Mouse (Mus musculus): ENCODE measurements at regions not wholly inside any gene's neighbourhood (a gene's known extent, or its start where the extent isn't known, plus 50 kb on each side); places are given as distances from the start of the nearest gene placed in this dataset.

GRCm38 (mm10) chr15:63218393-63219060 lies 626.5 kb downstream of the Gsdmc2 start:
- no peak for ATAC-seq (replicated peaks; ENCODE audit: low read depth, poor library complexity, severe bottlenecking)

DNA sequence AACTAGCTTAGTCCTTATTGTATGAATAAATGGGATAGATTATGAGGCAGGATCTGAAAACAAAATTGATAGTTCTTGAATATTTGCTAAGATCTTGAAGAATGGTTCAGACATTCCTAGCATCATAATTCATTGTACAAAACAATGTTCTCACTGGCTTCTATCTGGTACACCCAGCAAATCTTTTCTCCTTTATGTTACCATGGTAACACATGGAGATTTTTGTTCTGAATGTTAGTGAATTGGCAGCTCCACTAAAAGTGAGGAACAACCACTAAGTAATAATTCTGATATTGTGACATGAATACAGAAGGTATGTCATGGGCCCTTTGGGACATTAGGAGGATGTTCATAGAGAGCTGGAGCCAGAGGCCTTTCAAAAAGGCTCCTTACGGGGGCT lies 639.8 kb downstream of the Gsdmc2 start:
- ATAC-seq (replicated peaks; ENCODE audit: low read depth, poor library complexity, severe bottlenecking), result no peak

DNA sequence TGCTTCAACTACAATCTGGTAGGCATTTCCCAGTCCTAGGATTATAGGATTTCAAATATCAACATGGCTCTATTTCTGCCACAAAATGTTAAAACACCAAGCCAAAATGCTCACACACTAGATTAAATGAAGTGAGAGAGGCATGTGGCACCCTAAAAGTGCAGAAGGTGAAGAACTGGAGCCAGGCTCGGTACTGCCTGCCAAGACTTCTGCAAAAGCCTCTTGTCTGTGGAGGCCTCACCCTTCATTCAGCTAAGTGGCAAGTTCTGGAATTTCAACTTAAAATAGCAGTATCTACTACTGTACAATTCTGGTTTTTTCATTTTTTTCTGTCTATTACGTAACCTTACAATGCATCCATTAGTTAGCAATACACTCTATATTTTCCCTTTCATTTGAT lies 649.9 kb downstream of the Gsdmc2 start:
- ATAC-seq (replicated peaks; ENCODE audit: low read depth, poor library complexity, severe bottlenecking), result no peak

DNA sequence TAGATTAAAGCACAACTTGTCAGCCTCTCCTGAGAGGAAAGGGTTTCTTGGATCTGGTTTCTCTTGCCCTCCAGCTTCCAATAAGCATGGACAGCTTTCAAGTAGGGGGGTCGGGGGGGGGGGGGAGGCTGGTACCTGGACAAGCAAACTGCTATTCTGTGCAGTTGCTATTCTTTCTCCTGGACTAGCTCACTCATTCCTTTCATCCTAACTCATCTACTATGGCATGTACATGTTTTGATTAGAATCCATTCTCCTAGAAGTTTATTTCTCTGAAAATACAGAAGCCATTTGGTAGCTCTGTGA lies 650.5 kb downstream of the Gsdmc2 start:
- ATAC-seq (replicated peaks; ENCODE audit: low read depth, poor library complexity, severe bottlenecking), result no peak

DNA sequence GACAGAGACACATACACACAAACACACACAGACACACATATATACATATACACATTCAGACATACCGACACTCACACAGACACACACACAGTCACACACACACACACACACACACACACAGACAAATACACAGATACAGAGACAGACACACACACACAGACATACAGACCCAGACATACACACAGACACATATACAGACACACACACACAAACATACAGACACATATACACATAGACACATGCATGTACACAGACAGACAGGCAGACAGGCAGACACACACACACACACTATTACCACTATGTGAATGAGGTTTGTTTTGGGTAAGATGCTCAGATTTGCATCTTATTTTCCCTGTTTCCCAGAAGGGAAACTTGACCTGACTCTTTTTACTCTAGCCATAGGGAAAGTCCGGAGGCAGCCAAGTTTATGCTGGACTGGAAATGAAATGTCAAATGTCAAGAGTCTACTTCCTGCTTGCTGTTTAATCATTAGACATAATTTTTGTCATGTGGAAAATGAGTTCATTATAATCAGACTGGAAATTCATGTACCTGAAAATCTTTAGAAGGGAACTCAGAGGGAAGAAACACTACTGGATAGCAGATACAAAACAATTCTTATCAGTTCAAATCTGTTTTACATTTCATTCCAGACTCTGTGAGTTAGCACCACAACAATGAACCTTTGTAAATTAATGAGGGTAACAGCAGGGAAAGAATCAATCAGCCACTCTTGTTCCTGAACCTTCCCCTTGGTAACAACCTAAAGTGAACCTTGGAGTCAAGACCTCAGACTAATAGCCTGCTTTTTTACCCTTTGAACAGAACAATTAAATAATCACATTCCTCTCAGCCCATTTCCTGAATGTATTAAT lies 651.1 kb downstream of the Gsdmc2 start:
- ATAC-seq (replicated peaks; ENCODE audit: low read depth, poor library complexity, severe bottlenecking), result no peak

GRCm38 (mm10) chr15:63191731-63192130 lies 653.2 kb downstream of the Gsdmc2 start:
- no peak for ATAC-seq (replicated peaks; ENCODE audit: low read depth, poor library complexity, severe bottlenecking)

DNA sequence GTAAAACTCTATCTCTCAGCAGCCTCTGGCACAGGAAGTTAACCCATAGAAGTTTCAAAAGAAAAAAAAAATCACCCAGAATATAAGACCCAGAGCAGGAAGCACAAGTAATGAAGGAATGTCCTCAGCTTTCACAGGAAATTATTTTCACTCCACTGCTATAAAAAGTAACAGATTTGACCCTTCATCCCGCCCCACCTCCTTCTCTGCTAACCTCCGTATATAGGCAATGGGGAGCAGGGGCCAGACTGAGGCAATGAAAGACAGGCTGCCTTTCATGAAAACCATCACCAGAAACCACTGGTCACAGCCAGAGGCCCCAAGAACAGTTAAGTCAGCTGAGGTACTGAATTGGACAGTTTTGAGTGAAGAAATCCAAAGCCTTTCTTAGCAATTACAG lies 654.9 kb downstream of the Gsdmc2 start:
- no peak for ATAC-seq (replicated peaks; ENCODE audit: low read depth, poor library complexity, severe bottlenecking)

- ATAC-seq (replicated peaks; ENCODE audit: low read depth, poor library complexity, severe bottlenecking), result no peak
Measured at GRCm38 (mm10) chr15:63171003-63171402, 674.0 kb downstream of the Gsdmc2 start.

- no peak for ATAC-seq (replicated peaks; ENCODE audit: low read depth, poor library complexity, severe bottlenecking)
Measured at GRCm38 (mm10) chr15:63170171-63170570, 674.8 kb downstream of the Gsdmc2 start.

DNA sequence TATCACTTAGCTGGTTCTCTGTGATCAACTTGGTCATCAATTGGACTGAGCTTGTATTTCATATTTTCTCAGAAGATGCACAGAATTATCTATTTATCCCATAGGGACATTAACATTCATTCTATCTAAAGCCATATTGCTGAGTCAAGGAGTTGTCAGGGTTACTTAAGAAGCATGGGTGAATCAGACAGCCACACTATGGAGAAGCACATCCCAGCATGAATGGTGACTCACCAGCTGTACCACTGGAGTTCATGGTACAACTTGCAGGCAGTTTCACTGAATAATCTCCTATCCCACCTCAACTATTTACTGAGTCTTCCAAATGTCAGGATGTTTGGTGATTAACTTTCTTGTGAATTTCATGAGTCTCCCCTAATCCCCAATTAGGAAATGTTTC lies 678.6 kb downstream of the Gsdmc2 start:
- no peak for ATAC-seq (replicated peaks; ENCODE audit: low read depth, poor library complexity, severe bottlenecking)

DNA sequence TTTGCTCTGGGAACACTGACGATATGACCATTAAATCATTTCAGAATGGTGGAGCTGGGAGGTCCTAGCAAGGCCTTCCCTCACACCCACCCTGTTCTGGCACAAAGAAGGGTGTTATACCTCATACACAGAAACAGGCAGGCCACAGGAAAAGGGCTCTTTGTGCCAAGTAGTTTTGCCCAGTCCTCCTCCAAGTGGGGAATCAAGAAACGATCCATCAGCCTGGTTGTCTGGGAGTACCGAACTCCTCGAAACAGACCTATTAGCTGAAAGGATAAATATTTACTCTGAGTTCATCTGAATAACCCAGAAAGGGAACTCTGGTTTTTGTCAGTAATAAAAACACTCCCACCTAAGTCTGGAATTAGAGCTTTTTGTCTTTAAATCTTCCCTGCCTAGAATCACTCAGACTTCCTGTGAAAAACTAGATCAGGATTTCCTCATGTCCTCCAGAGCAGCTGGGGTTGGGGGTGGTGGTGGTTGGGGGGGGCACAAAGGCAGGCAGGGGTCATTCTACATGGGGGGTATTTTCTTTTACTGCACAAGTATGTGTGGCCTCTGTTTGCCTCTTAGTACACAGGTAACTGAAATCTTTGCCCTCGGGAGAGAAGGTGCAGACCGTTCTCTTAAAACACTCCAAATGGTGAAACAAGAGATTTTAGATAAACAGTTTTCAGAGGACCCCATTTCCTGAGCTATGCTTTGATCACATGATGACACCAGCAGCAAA lies 681.3 kb downstream of the Gsdmc2 start:
- ATAC-seq (replicated peaks; ENCODE audit: low read depth, poor library complexity, severe bottlenecking), result no peak

DNA sequence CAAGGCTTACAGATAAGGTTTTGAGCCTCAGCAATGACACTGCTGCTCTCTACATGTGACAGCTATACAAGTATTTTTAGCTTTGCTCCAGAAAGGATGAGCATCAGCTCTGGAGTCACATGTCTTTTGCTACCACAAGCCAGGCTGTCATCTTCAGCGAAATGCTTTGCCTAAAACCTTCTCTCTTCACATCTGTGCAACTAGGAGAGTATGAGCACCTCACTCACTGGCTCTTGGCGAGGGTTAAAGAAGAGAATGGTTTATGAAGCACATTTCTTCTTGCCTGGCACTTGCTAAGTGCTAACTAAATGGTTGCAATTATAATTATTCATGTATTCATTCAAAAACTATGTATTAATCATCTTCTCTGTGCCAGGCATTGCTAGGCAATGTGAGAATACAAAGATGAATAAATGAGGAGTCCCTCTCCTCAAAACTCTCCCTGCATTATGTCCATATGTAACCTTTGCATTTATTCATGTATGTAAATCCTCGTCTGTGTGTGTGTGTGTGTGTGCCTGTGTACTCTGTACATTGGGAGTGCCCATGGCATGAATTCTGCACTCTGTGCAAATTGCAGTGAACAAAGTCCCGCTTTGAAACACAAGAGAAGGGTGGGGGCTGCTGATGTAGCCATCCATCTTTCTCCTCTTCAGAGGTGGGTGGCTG lies 682.0 kb downstream of the Gsdmc2 start:
- no peak for ATAC-seq (replicated peaks; ENCODE audit: low read depth, poor library complexity, severe bottlenecking)

DNA sequence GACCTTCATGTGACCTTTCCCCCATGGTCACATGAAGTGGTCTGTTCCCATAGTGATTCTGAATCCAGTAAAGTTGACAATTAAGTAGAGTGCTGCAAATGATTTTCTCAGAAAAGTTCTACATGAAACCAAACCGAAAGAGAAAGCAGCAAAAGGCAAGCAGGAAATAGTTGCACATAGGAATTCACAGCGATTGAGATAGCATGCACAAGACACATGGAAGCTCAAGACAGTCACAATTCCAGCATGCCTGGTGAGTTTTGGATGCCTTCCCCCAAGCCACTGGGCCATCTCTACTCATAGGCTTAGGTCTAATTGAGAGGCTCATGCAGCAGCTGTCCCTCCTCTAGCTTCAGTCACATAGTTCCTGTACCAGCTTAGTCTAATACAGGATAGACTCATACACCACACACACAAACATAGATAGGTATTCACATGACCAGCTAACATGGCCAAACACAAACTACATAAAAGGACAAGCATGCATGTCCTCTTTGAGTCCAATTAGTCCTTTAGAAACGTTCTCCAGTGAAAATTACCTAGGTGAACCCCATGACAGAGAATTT lies 721.8 kb downstream of the Gsdmc2 start:
- no peak for ATAC-seq (replicated peaks; ENCODE audit: low read depth, poor library complexity, severe bottlenecking)

DNA sequence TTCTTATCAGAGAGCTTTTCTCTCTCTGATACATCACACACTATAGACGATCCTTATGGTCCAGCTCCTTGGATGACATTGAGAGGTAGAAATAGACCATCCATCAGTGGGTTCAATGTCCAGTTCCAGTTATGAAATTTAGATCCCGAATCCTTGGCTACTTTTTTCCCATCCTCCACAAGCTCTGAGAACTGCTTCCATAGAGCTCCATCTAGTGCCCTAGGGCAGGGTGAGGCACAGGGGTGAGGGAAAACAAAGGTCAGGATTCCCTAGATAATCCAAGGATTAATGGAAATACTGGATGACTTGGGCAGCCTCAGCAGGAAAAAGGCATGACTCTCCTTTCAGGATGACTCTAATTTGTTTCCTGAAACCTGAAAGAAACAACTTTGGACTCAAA lies 732.1 kb downstream of the Gsdmc2 start:
- no peak for ATAC-seq (replicated peaks; ENCODE audit: low read depth, poor library complexity, severe bottlenecking)

GRCm38 (mm10) chr15:63100093-63100492 lies 744.9 kb downstream of the Gsdmc2 start:
- no peak for ATAC-seq (replicated peaks; ENCODE audit: low read depth, poor library complexity, severe bottlenecking)

GRCm38 (mm10) chr15:63081972-63082371 lies 763.0 kb downstream of the Gsdmc2 start:
- no peak for ATAC-seq (replicated peaks; ENCODE audit: low read depth, poor library complexity, severe bottlenecking)

GRCm38 (mm10) chr15:63079825-63080224 lies 765.2 kb downstream of the Gsdmc2 start:
- ATAC-seq (replicated peaks; ENCODE audit: low read depth, poor library complexity, severe bottlenecking), result no peak

- ATAC-seq (replicated peaks; ENCODE audit: low read depth, poor library complexity, severe bottlenecking), result no peak
Measured at GRCm38 (mm10) chr15:63071921-63072320, 773.1 kb downstream of the Gsdmc2 start.

DNA sequence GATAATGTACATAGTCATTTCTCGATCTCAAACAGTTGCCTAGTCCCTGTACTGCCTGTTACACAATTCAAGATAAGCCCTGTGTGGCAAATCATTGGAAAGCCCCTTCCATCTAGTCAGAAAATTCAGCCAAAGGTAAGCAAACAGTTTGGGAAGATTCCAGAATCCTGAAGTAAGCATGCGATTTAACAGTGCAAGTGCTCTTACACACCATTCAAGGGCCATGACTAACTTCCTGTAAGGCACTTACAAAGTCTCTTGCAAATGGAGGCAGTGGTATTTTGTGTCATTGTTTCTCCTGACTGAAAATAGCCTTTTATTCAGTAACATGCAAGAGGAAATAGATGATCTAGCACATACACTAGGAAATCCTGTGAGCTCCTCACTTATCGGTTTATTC lies 777.9 kb downstream of the Gsdmc2 start:
- no peak for ATAC-seq (replicated peaks; ENCODE audit: low read depth, poor library complexity, severe bottlenecking)

DNA sequence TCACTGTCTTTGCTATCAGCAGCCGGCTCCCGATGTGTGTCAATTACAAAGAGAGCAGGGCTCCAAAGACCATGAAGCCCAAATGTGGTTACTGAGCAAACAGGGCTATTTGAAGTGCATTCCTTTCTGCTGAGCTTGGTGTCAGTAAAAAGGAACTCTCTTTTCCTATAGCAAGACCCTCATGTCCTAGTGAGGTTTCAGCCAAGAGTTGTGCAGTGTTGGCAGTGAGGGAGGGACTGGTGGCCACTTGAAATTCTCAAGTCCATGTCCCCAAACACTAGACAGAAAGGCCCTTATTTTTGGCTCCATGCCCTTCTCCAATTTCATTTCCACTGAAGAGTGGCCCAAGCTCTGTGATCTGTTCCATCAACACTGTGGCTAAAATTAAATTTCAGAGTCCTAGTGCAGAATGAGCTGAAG lies 778.9 kb downstream of the Gsdmc2 start:
- ATAC-seq (replicated peaks; ENCODE audit: low read depth, poor library complexity, severe bottlenecking), result no peak
